Mouse (Mus musculus) limb, embryonic 13.5 days (tissue): ENCODE data around the gene Gm27029. TPM values are rescaled to one million over a fixed set of nuclear protein-coding genes. Genes with fewer than 3 reads are reported as not detected.
"Not testable (repeated sequence)": the region's sequence is repeated elsewhere in the genome, so short reads cannot be mapped to it uniquely, and the experiment has no call there.

Experiments
- ATAC-seq: fragments of 200-750 bp; cut with Nextera tagmentation; 2 replicates; pipeline ENCODE4 v1.8.0; 2017; ENCODE audit warnings: low read depth, moderate number of reproducible peaks, moderate TSS enrichment; ENCODE audit not compliant: low FRiP score
- H3K27ac ChIP-seq: fragments of 300-500 bp; sonication (generic); 2 replicates; pipeline ENCODE4 v1.5.1; 2015; ENCODE audit warnings: inconsistent platforms, mild to moderate bottlenecking, moderate library complexity
- H3K27me3 ChIP-seq: fragments of 300-500 bp; sonication (generic); 2 replicates; pipeline ENCODE4 v1.6.1; 2015; ENCODE audit warnings: mild to moderate bottlenecking, inconsistent platforms
- H3K36me3 ChIP-seq: fragments of 300-500 bp; sonication (generic); 2 replicates; pipeline ENCODE4 v1.6.1; 2015; ENCODE audit warnings: inconsistent platforms, mild to moderate bottlenecking, moderate library complexity
- H3K4me1 ChIP-seq: fragments of 300-500 bp; sonication (generic); 2 replicates; pipeline ENCODE4 v1.6.1; 2015; ENCODE audit warnings: inconsistent platforms
- H3K4me2 ChIP-seq: fragments of 300-500 bp; sonication (generic); replicated peaks from 2 replicates; pipeline ENCODE4 v1.6.1; 2015; ENCODE audit warnings: inconsistent platforms, mild to moderate bottlenecking, moderate library complexity
- H3K4me3 ChIP-seq: fragments of 300-500 bp; sonication (generic); 2 replicates; pipeline ENCODE4 v1.5.1; 2015; ENCODE audit warnings: moderate library complexity, mild to moderate bottlenecking, inconsistent platforms
- H3K9ac ChIP-seq: fragments of 300-500 bp; sonication (generic); 2 replicates; pipeline ENCODE4 v1.6.1; 2015; ENCODE audit warnings: mild to moderate bottlenecking, inconsistent platforms
- H3K9me3 ChIP-seq: fragments of 300-500 bp; sonication (generic); 2 replicates; pipeline ENCODE4 v1.6.1; 2016; ENCODE audit warnings: inconsistent platforms
- WGBS: fragments of 180-500 bp; shearing (Covaris S2); methylation state at CpG from one replicate; pipeline ENCODE4 v1.1.7; 2015; 5-methylcytosine and 5-hydroxymethylcytosine counted together
- polyA plus RNA-seq: library from polyadenylated mRNA; unstranded; fragments of >200 nt; fragmentation: Nextera tagmentation; extraction: Ambion mirVana; gene quantifications from 2 replicates; pipeline ENCODE4 v1.2.1, GENCODE M21; 2015

Gm27029 gene
- polyA plus RNA-seq, 1 experiment from 2014 or later, result 11.5 TPM

- not testable (repeated sequence) for H3K4me3 ChIP-seq, H3K27me3 ChIP-seq, H3K9me3 ChIP-seq, H3K27ac ChIP-seq, ATAC-seq, H3K4me1 ChIP-seq, H3K4me2 ChIP-seq, H3K9ac ChIP-seq
- peaks cover 31% of the 10 kb centered on the region for H3K36me3 ChIP-seq
- 54% methylated on average over 3 of the region's 3 CpGs for WGBS
Measured at GRCm38 (mm10) chr11:101438006-101438405, 13.4 kb upstream of the Gm27029 start.

GRCm38 (mm10) chr11:101436916-101437315 lies 12.3 kb upstream of the Gm27029 start:
- ATAC-seq, result no peak
- WGBS, result 85% methylated on average over 4 of the region's 4 CpGs
- no peak overlapping the region for H3K27ac ChIP-seq

GRCm38 (mm10) chr11:101435831-101436230 lies 11.2 kb upstream of the Gm27029 start:
- no peaks in the 10 kb centered on the region for H3K9me3 ChIP-seq
- H3K4me3 ChIP-seq, result no peak overlapping the region
- H3K36me3 ChIP-seq, result peaks cover 51% of the 10 kb centered on the region
- H3K9ac ChIP-seq, result no peak overlapping the region
- H3K4me1 ChIP-seq, result no peaks in the 10 kb centered on the region
- 86% methylated on average over 4 of the region's 4 CpGs for WGBS
- ATAC-seq, result no peak
- no peak overlapping the region for H3K27ac ChIP-seq
- H3K27me3 ChIP-seq, result no peaks in the 10 kb centered on the region
- no peak overlapping the region for H3K4me2 ChIP-seq

More at GRCm38 (mm10) chr11:101436916-101437315, 12.3 kb upstream of the Gm27029 start:
- Histone ChIP-seq H3K9ac (no peak overlapping the region), H3K4me3 (no peak overlapping the region), H3K36me3 (peaks cover 40% of the 10 kb centered on the region), H3K9me3 (no peaks in the 10 kb centered on the region), H3K27me3 (no peaks in the 10 kb centered on the region), H3K4me2 (no peak overlapping the region), H3K4me1 (no peaks in the 10 kb centered on the region)

GRCm38 (mm10) chr11:101433396-101433795 lies 8.8 kb upstream of the Gm27029 start:
- no peak overlapping the region for H3K4me3 ChIP-seq
- H3K4me1 ChIP-seq, result no peaks in the 10 kb centered on the region
- no peak overlapping the region for H3K27ac ChIP-seq
- no peak for ATAC-seq
- H3K27me3 ChIP-seq, result no peaks in the 10 kb centered on the region
- no peak overlapping the region for H3K9ac ChIP-seq
- H3K4me2 ChIP-seq, result no peak overlapping the region
- WGBS, result 90% methylated on average over 13 of the region's 13 CpGs
- H3K9me3 ChIP-seq, result no peaks in the 10 kb centered on the region
- peaks cover 67% of the 10 kb centered on the region for H3K36me3 ChIP-seq

GRCm38 (mm10) chr11:101431327-101431726 lies 6.7 kb upstream of the Gm27029 start:
- Histone ChIP-seq H3K27me3 (no peaks in the 10 kb centered on the region), H3K9ac (no peak overlapping the region), H3K27ac (no peak overlapping the region), H3K9me3 (no peaks in the 10 kb centered on the region), H3K4me3 (no peak overlapping the region), H3K4me1 (peaks cover 8% of the 10 kb centered on the region), H3K4me2 (no peak overlapping the region), H3K36me3 (peaks cover 67% of the 10 kb centered on the region)
- WGBS, result 90% methylated on average over 9 of the region's 9 CpGs
- ATAC-seq, result no peak

- no peak for ATAC-seq
Measured at GRCm38 (mm10) chr11:101426165-101426564, 1.6 kb upstream of the Gm27029 start.

GRCm38 (mm10) chr11:101424925-101425813 lies 573 bp upstream of the Gm27029 start, which contains the start of the genes Rundc1 and Ptges3l:
TSS of gene Rundc1 (plus strand) at chr11:101425085.
TSS of gene Ptges3l (minus strand) at chr11:101425333.
- Histone ChIP-seq H3K27ac (peak within 1 kb of the TSS; percentile 65; the same call in 1 of the 2 replicates), H3K9ac (peak within 1 kb of the TSS; percentile 79), H3K36me3 (peaks cover 10% of the 10 kb centered on the region), H3K4me2 (peak within 1 kb of the TSS; percentile 95), H3K4me3 (peak within 1 kb of the TSS; percentile 75), H3K9me3 (no peaks in the 10 kb centered on the region), H3K27me3 (no peaks in the 10 kb centered on the region), H3K4me1 (peaks cover 27% of the 10 kb centered on the region)
- ATAC-seq, result peak; percentile 96
- under 1% methylated on average over 78 of the region's 81 CpGs for WGBS

More at GRCm38 (mm10) chr11:101426165-101426564, 1.6 kb upstream of the Gm27029 start:
- H3K4me2 ChIP-seq, result peak overlapping the region; percentile 95
- peaks cover 20% of the 10 kb centered on the region for H3K36me3 ChIP-seq
- H3K4me3 ChIP-seq, result peak overlapping the region; percentile 75
- peak overlapping the region; percentile 79 for H3K9ac ChIP-seq
- peaks cover 27% of the 10 kb centered on the region for H3K4me1 ChIP-seq
- 62% methylated on average over 8 of the region's 8 CpGs for WGBS
- no peaks in the 10 kb centered on the region for H3K27me3 ChIP-seq
- H3K27ac ChIP-seq, result no peak overlapping the region
- no peaks in the 10 kb centered on the region for H3K9me3 ChIP-seq

- WGBS, result 89% methylated on average over 5 of the region's 5 CpGs
- H3K36me3 ChIP-seq, result no peaks in the 10 kb centered on the region
- H3K4me3 ChIP-seq, result no peak overlapping the region
- H3K4me1 ChIP-seq, result peaks cover 16% of the 10 kb centered on the region
- H3K4me2 ChIP-seq, result no peak overlapping the region
- no peak overlapping the region for H3K27ac ChIP-seq
- no peaks in the 10 kb centered on the region for H3K9me3 ChIP-seq
- H3K27me3 ChIP-seq, result no peaks in the 10 kb centered on the region
- H3K9ac ChIP-seq, result no peak overlapping the region
- no peak for ATAC-seq
Measured at GRCm38 (mm10) chr11:101420148-101420547, 4.4 kb downstream of the Gm27029 start.

GRCm38 (mm10) chr11:101419610-101420009 lies 5.0 kb downstream of the Gm27029 start:
- no peak overlapping the region for H3K9ac ChIP-seq
- H3K4me1 ChIP-seq, result peaks cover 16% of the 10 kb centered on the region
- H3K4me2 ChIP-seq, result no peak overlapping the region
- no peak overlapping the region for H3K4me3 ChIP-seq
- no peak for ATAC-seq
- WGBS, result 24% methylated on average over 3 of the region's 3 CpGs
- H3K27ac ChIP-seq, result no peak overlapping the region
- H3K9me3 ChIP-seq, result no peaks in the 10 kb centered on the region
- no peaks in the 10 kb centered on the region for H3K36me3 ChIP-seq
- no peaks in the 10 kb centered on the region for H3K27me3 ChIP-seq

- H3K36me3 ChIP-seq, result peaks cover under 1% of the 10 kb centered on the region; the same call in 1 of the 2 replicates
- no peak overlapping the region for H3K27ac ChIP-seq
- H3K9ac ChIP-seq, result no peak overlapping the region; the same call in 1 of the 2 replicates
- 59% methylated on average over 6 of the region's 6 CpGs for WGBS
- H3K9me3 ChIP-seq, result no peaks in the 10 kb centered on the region
- no peak overlapping the region for H3K4me2 ChIP-seq
- no peak for ATAC-seq
- no peaks in the 10 kb centered on the region for H3K27me3 ChIP-seq
- H3K4me3 ChIP-seq, result no peak overlapping the region
- peaks cover 12% of the 10 kb centered on the region for H3K4me1 ChIP-seq
Measured at GRCm38 (mm10) chr11:101418991-101419390, 5.6 kb downstream of the Gm27029 start.

- H3K27ac ChIP-seq, result peak within 1 kb of the TSS; percentile 79
Measured at GRCm38 (mm10) chr11:101417101-101417855, 7.3 kb downstream of the Gm27029 start, which contains the start of gene Aarsd1. TSS of gene Aarsd1 (minus strand) at chr11:101417615.

More at GRCm38 (mm10) chr11:101417101-101417855, 7.3 kb downstream of the Gm27029 start, which contains the start of gene Aarsd1:
- no peaks in the 10 kb centered on the region for H3K9me3 ChIP-seq
- peaks cover 16% of the 10 kb centered on the region for H3K36me3 ChIP-seq
- peak within 1 kb of the TSS; percentile 87 for H3K4me2 ChIP-seq
- peak within 1 kb of the TSS; percentile 89 for H3K9ac ChIP-seq
- peak; percentile 85 for ATAC-seq
- under 1% methylated on average over 45 of the region's 45 CpGs for WGBS
- H3K27me3 ChIP-seq, result no peaks in the 10 kb centered on the region
- H3K4me1 ChIP-seq, result peaks cover 7% of the 10 kb centered on the region
- H3K4me3 ChIP-seq, result peak within 1 kb of the TSS; percentile 81
